Mouse (Mus musculus): Measurements from ENCODE around the gene Rnh1.

Gene Rnh1

GRCm38 (mm10) chr7:141172116-141173006, at the start of gene Rnh1:
TSS of gene Rnh1 (minus strand) at chr7:141172857.
- DNase-seq = peak; percentile 91 to 93

GRCm38 (mm10) chr7:141222126-141222467, 49.4 kb upstream of the Rnh1 start:
- no peak for DNase-seq

- DNase-seq = peak; percentile 88 to 93
Observed at GRCm38 (mm10) chr7:141221249-141222125, 48.8 kb upstream of the Rnh1 start.

- no peak for DNase-seq
Observed at GRCm38 (mm10) chr7:141220377-141220776, 47.7 kb upstream of the Rnh1 start.

GRCm38 (mm10) chr7:141219558-141220099, 47.0 kb upstream of the Rnh1 start:
- DNase-seq = no peak

GRCm38 (mm10) chr7:141218557-141219133, 46.0 kb upstream of the Rnh1 start:
- DNase-seq = no peak

GRCm38 (mm10) chr7:141218141-141218540, 45.5 kb upstream of the Rnh1 start:
- DNase-seq = no peak

- no peak for DNase-seq
Observed at GRCm38 (mm10) chr7:141217343-141218013, 44.8 kb upstream of the Rnh1 start.

GRCm38 (mm10) chr7:141216894-141217293, 44.2 kb upstream of the Rnh1 start:
- DNase-seq = no peak

GRCm38 (mm10) chr7:141215880-141216733, 43.5 kb upstream of the Rnh1 start:
- DNase-seq = no peak

- DNase-seq = peak; percentile 96 to 98
Observed at GRCm38 (mm10) chr7:141215101-141215879, 42.6 kb upstream of the Rnh1 start, which contains the start of gene Rassf7. TSS of gene Rassf7 (plus strand) at chr7:141215860.

GRCm38 (mm10) chr7:141214310-141214709, 41.7 kb upstream of the Rnh1 start:
- no peak for DNase-seq

- no peak for DNase-seq
Observed at GRCm38 (mm10) chr7:141213605-141214235, 41.1 kb upstream of the Rnh1 start, which contains the start of gene Lmntd2. TSS of gene Lmntd2 (minus strand) at chr7:141214080.

GRCm38 (mm10) chr7:141213133-141213532, 40.5 kb upstream of the Rnh1 start:
- no peak for DNase-seq

- no peak for DNase-seq
Observed at GRCm38 (mm10) chr7:141210606-141211131, 38.0 kb upstream of the Rnh1 start.

GRCm38 (mm10) chr7:141210137-141210536, 37.5 kb upstream of the Rnh1 start:
- DNase-seq = no peak

- DNase-seq = no peak
Observed at GRCm38 (mm10) chr7:141209526-141209925, 36.9 kb upstream of the Rnh1 start.

GRCm38 (mm10) chr7:141206182-141206937, 33.7 kb upstream of the Rnh1 start:
- no peak for DNase-seq

GRCm38 (mm10) chr7:141205504-141205903, 32.8 kb upstream of the Rnh1 start:
- DNase-seq = no peak

Data from thymus, postnatal 36 days (tissue).